Mouse (Mus musculus) kidney, embryonic 16.5 days (tissue): Measurements from ENCODE around the gene Rita1. TPM values are rescaled to one million over a fixed set of nuclear protein-coding genes. Genes with fewer than 3 reads are reported as not detected.
A peak's percentile ranks its signal among the peaks of the same experiment; 100 is the strongest.

ENCODE experiments used
- ATAC-seq: fragments of 200-750 bp; cut with Nextera tagmentation; 2 replicates; pipeline ENCODE4 v1.8.0; 2017; ENCODE audit warnings: moderate TSS enrichment; ENCODE audit not compliant: low FRiP score, low TSS enrichment
- H3K27ac ChIP-seq: fragments of 300-500 bp; sonication (generic); 2 replicates; pipeline ENCODE4 v1.5.1; 2014; ENCODE audit warnings: low read length
- H3K27me3 ChIP-seq: fragments of 300-500 bp; sonication (generic); 2 replicates; pipeline ENCODE4 v1.6.1; 2014; ENCODE audit warnings: low read length, control low read depth, mixed read lengths; ENCODE audit not compliant: insufficient read depth
- H3K36me3 ChIP-seq: fragments of 300-500 bp; sonication (generic); 2 replicates; pipeline ENCODE4 v1.6.1; 2014; ENCODE audit warnings: low read length, control low read depth, mixed read lengths; ENCODE audit not compliant: insufficient read depth
- H3K4me1 ChIP-seq: fragments of 300-500 bp; sonication (generic); 2 replicates; pipeline ENCODE4 v1.6.1; 2014; ENCODE audit warnings: low read length, control low read depth, mixed read lengths; ENCODE audit not compliant: insufficient read depth
- H3K4me2 ChIP-seq: fragments of 300-500 bp; sonication (generic); replicated peaks from 2 replicates; pipeline ENCODE4 v1.6.1; 2014; ENCODE audit warnings: low read depth, low read length
- H3K4me3 ChIP-seq: fragments of 300-500 bp; sonication (generic); 2 replicates; pipeline ENCODE4 v1.5.1; 2014; ENCODE audit warnings: mild to moderate bottlenecking, low read length
- H3K9ac ChIP-seq: fragments of 300-500 bp; sonication (generic); replicated peaks from 2 replicates; pipeline ENCODE4 v1.6.1; 2014; ENCODE audit warnings: low read length
- H3K9me3 ChIP-seq: fragments of 300-500 bp; sonication (generic); 2 replicates; pipeline ENCODE4 v1.6.1; 2016; ENCODE audit warnings: low read length, control low read depth
- WGBS: fragments of 180-500 bp; shearing (Covaris S2); extraction: QIAGEN DNeasy Blood & Tissue Kit; methylation state at CpG from one replicate; pipeline ENCODE4 v1.1.7; 2014; 5-methylcytosine and 5-hydroxymethylcytosine counted together
- polyA plus RNA-seq: library from polyadenylated mRNA; unstranded; fragments of >200 nt; fragmentation: Nextera tagmentation; extraction: Ambion mirVana; gene quantifications from 2 replicates; pipeline ENCODE4 v1.2.1, GENCODE M21; 2015

Rita1 gene
- polyA plus RNA-seq, 1 experiment from 2014 or later = 18.0 TPM

DNA sequence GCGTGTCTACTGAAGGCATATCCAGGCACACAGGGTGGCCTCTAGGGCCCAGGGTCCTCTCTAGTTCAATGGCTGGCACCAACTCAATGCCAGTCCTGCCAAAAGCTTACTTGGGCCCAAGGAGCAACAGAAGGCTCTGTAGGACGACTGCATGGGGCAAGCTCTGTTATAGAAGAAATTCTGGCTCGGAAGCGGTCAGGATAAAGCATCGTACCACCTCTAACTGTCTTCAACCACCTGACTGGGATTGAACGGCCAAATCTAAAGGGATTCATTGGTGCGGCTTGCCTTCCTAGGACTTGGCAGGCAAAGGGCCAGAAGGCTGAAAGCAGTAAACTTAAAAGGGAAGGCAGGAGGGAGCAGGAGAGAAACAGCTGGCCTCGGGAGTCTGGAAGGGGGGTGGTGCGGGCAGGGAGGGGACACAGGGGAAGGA is 44.0 kb downstream of the Rita1 start:
- 48% methylated on average over 9 of the region's 9 CpGs for WGBS
- Histone ChIP-seq H3K4me2 (no peak overlapping the region), H3K4me3 (no peak overlapping the region), H3K9ac (peak overlapping the region; percentile 25; the same call in 1 of the 2 replicates), H3K4me1 (peaks cover 86% of the 10 kb centered on the region), H3K36me3 (peaks cover 2% of the 10 kb centered on the region; the same call in 1 of the 2 replicates), H3K27ac (peak overlapping the region; percentile 76; the same call in 1 of the 2 replicates), H3K27me3 (no peaks in the 10 kb centered on the region), H3K9me3 (no peaks in the 10 kb centered on the region)
- no peak for ATAC-seq

DNA sequence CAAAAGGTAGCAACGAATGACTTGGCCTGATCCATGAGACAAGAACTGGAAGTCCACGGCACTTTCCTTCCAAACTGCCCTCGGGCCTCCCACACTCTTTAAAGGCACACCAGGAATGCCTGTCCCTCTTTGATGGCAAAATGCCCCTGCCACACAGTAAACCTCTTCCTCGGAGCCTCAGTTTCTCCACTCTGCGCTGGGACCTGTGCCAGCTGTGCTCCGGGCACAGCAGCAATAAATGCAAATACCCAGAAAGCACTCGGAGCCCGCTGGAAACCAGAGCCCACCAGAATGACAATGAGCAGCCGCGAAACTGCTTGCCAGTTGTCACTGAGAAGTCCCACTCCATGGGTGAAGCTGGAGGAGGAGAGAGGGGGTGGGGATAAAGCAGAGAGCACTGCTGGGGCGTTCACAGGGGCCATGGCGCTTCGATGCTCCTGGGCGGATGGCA is 44.6 kb downstream of the Rita1 start:
- peak overlapping the region; percentile 76 for H3K27ac ChIP-seq
- H3K4me2 ChIP-seq = no peak overlapping the region
- no peaks in the 10 kb centered on the region for H3K36me3 ChIP-seq
- peaks cover 91% of the 10 kb centered on the region for H3K4me1 ChIP-seq
- H3K4me3 ChIP-seq = no peak overlapping the region
- no peak overlapping the region for H3K9ac ChIP-seq
- no peaks in the 10 kb centered on the region for H3K9me3 ChIP-seq
- no peaks in the 10 kb centered on the region for H3K27me3 ChIP-seq
- 37% methylated on average over 14 of the region's 14 CpGs for WGBS
- no peak for ATAC-seq

DNA sequence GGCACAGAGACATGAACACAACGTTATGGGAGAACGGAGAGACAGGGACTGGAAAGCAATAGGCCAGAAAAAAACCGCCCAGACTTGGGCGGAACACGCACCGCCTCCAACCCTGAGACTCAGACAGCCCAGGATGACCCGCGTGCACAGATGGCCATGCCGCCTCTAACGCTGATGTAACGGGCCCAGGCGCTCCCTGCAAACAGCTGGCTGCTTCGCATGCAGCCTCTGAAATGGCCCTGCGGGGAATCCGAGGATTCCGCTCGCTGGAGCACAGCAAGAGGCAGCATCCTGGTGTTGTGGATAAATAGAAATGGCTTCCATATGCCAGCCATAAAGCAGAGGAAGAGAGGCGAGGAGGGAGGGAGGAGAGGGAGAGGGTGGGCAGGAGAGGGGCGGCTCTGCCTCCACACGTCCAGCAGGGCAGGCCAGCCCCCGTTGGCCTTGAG is 45.1 kb downstream of the Rita1 start:
- no peak overlapping the region for H3K9ac ChIP-seq
- H3K9me3 ChIP-seq = no peaks in the 10 kb centered on the region
- no peak overlapping the region for H3K4me2 ChIP-seq
- H3K27me3 ChIP-seq = no peaks in the 10 kb centered on the region
- WGBS = 15% methylated on average over 21 of the region's 21 CpGs
- H3K27ac ChIP-seq = peak overlapping the region; percentile 76
- H3K4me1 ChIP-seq = peaks cover 94% of the 10 kb centered on the region
- H3K4me3 ChIP-seq = no peak overlapping the region
- H3K36me3 ChIP-seq = no peaks in the 10 kb centered on the region
- no peak for ATAC-seq

DNA sequence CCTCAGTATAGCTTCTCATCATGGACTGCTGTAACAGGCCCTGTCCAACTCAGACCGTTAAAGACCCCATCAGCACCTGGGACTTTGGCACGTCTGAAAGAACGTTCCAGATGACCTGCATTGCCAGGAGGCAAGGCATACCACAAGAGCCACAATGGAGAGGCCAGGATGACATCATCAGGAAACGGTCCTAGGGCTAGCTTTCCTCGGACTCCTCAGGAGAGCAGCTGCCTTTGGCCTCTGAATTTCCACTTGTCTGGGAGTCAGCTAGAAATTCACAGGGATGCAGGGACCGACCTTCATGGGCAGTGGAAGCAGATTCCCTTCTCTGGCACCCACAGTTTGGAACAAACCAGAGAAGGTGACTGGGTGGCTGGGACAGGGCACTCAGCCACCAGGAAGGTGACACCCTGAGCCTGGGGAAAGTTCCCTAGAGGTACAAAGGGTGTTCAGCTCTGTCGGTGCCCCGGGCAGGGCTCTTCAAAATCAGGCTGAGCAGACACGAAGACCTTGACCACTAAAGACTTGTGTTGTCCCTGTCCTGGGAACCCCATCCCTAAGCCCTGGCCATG is 45.6 kb downstream of the Rita1 start:
- Histone ChIP-seq H3K4me3 (no peak overlapping the region), H3K4me1 (peaks cover 95% of the 10 kb centered on the region), H3K27ac (peak overlapping the region; percentile 76), H3K9ac (no peak overlapping the region), H3K27me3 (no peaks in the 10 kb centered on the region), H3K4me2 (no peak overlapping the region), H3K36me3 (no peaks in the 10 kb centered on the region), H3K9me3 (no peaks in the 10 kb centered on the region)
- ATAC-seq = no peak
- 35% methylated on average over 9 of the region's 9 CpGs for WGBS

DNA sequence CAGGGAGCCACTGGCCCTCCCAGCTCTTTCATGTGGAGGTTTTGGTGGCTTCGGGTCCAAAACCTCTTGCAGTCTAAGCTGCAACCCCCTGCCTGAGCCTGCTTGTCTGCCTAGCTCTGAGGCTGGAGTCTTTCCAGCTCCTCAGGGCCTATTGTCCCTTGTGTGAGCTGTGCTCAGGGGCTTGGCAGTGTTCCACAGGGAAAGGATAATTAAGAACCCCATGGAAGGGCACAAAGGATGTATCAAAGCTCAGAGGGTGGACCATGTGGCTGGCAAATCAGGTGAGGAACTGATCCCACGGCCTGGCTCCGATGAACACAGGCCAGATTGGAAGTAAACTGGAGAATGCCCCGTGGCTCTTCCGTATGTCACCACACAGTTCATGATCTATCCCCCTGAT is 46.3 kb downstream of the Rita1 start:
- Histone ChIP-seq H3K4me3 (no peak overlapping the region), H3K4me2 (no peak overlapping the region), H3K27ac (peak overlapping the region; percentile 76), H3K36me3 (no peaks in the 10 kb centered on the region), H3K9ac (no peak overlapping the region; the same call in 1 of the 2 replicates), H3K4me1 (peaks cover 92% of the 10 kb centered on the region), H3K27me3 (no peaks in the 10 kb centered on the region), H3K9me3 (no peaks in the 10 kb centered on the region)
- no peak for ATAC-seq
- WGBS = 58% methylated on average over 5 of the region's 5 CpGs

DNA sequence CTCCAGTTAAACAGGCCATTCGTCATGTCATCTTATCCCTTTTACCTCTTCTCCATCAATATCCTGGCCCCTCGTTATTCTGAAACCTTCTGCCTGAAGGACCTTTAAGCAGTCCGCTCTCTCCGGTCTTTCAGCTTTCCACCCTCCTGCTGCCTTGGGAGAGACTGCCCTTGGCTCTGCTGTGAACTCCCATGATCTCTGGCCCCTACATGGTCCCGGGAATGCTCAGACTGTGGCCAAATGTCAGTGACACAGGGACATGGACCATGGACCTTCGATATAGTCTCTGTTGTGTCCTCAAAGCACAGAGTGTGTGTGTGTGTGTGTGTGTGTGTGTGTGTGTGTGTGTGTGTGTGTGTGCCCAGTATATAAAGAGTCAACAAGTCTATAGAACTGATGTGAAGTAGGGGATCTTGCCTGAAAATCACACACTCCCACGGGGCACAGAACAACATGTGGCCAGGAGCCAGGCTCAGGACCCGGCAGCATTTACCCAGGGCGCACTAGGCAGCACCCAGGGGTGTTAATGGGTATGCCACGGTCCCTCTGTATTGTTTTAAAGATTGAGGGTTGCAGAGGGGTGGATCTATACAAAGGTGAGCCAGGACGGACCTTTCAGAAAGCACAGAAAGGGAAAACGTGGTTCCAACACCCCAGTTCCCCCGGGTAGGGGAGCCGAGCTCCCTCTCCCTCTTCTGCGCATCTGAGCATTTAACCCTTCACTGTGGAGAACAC is 47.1 kb downstream of the Rita1 start:
- 37% methylated on average over 14 of the region's 15 CpGs for WGBS
- H3K4me1 ChIP-seq = peaks cover 92% of the 10 kb centered on the region
- no peaks in the 10 kb centered on the region for H3K36me3 ChIP-seq
- no peak overlapping the region for H3K9ac ChIP-seq
- no peaks in the 10 kb centered on the region for H3K27me3 ChIP-seq
- no peak overlapping the region for H3K4me2 ChIP-seq
- peak overlapping the region; percentile 76 for H3K27ac ChIP-seq
- no peak overlapping the region for H3K4me3 ChIP-seq
- ATAC-seq = no peak
- no peaks in the 10 kb centered on the region for H3K9me3 ChIP-seq

DNA sequence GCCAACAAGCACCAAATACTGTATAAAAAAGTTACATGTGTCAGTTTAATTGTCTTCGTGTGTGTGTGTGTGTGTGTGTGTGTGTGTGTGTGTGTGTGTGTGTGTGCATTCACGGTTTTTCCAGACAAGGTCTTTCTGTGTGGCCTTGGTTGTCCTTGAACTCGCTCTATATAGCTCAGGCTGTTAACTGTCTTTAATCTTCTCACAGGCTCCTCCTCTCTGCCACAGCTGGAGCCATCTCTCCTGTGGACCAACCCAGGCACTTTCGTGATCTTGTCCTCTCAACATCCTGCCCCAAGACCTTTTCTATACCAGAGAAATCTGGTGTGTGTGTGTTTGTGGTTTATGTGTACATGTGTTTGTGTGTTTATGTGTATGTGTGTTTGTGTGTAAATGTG is 48.5 kb downstream of the Rita1 start:
- Histone ChIP-seq H3K36me3 (no peaks in the 10 kb centered on the region), H3K4me1 (peaks cover 94% of the 10 kb centered on the region), H3K9ac (no peak overlapping the region), H3K27ac (peak overlapping the region; percentile 96), H3K4me2 (no peak overlapping the region), H3K9me3 (no peaks in the 10 kb centered on the region), H3K27me3 (no peaks in the 10 kb centered on the region), H3K4me3 (no peak overlapping the region)
- WGBS = 26% methylated on average over 4 of the region's 4 CpGs
- no peak for ATAC-seq

DNA sequence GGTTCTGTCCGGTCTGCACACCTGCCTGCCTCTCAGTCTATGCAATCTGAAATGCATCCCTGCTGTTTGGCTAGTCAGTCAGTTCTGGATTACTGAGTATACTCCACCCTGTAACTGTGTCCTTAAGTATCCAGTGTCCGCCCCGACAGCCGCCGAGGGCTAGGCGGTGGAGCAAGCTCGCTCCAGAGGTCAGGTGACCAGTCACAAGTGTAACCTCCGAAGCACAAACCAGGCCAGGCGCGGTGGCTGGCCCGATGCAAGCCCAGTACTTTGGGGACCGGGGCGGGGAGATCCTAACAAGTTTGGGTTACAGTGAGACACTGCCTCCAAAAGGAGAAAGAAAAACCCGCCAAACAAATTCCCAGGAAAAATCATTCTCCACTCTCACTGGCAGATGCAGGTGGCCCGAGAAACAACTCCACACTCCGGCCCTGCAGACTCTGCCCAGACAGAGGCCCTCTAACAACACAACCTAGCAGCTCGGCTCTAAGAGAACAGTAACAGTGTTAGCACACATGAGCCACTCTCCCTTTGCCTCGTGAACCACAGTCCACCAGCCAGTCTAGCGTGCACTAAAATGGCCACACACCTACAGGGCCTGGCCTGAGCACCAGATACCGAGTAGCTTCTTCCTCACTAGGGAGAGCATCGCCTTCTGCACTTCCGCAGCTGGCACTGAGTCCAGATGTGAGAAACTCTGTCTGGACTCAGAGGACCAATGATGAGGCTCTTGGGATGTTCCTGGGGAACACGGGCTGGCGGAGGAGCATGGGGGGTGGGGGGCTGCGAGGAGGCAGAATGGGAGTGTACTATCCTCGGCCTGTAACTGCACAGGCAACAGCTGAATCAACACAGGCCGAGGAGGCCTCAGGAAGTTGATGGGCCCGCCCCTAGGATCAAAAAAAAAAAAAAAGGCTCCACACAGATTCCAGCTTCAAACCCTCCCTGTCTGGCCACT is 49.2 kb downstream of the Rita1 start:
- Histone ChIP-seq H3K4me2 (peak overlapping the region; percentile 31), H3K4me3 (no peak overlapping the region), H3K9me3 (no peaks in the 10 kb centered on the region), H3K4me1 (peaks cover 94% of the 10 kb centered on the region), H3K27ac (peak overlapping the region; percentile 96), H3K36me3 (no peaks in the 10 kb centered on the region), H3K9ac (peak overlapping the region; percentile 36), H3K27me3 (no peaks in the 10 kb centered on the region)
- peak; percentile 69 for ATAC-seq
- 14% methylated on average over 28 of the region's 28 CpGs for WGBS

DNA sequence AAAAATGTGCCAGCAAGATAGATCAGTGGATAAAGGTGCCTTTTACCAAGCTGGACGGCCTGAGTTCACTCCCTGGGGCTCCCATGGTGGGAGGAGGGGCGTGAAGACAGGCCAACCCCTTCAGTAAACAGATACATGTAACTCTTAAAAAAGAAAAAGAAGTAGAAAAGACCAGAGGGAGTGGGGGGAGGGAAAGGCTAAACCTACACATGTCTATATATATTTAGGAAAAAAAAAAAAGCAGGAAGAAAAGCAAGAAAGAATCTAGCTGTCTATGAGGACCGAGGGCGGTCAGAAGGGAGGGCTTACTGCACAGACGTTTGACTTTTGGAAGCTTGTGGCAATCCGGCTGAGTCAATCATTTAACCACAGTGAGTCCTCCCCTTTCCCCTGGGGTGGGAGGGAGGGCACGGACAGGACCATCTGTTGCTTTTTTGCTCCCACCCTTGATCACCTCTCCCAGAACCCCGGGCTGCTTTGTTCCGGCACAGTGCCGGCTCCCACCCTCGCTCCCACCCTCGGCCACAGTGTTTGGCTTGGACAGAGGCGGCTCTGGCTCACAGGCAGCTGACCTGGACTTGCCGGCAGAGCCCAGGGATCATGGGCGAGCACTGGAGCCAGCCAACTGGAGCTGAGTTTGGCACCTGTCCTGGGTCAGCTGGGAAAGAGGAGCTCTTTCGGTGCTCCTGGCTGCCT is 51.6 kb downstream of the Rita1 start:
- peaks cover 18% of the 10 kb centered on the region for H3K36me3 ChIP-seq
- peak overlapping the region; percentile 18 for H3K4me3 ChIP-seq
- ATAC-seq = peak; percentile 84
- H3K27ac ChIP-seq = peak overlapping the region; percentile 92
- 5% methylated on average over 16 of the region's 16 CpGs for WGBS
- H3K9ac ChIP-seq = peak overlapping the region; percentile 29; the same call in 1 of the 2 replicates
- H3K4me2 ChIP-seq = peak overlapping the region; percentile 33
- no peaks in the 10 kb centered on the region for H3K27me3 ChIP-seq
- peaks cover 75% of the 10 kb centered on the region for H3K4me1 ChIP-seq
- no peaks in the 10 kb centered on the region for H3K9me3 ChIP-seq
